Mouse (Mus musculus) MEL (cell line): ENCODE results near the gene Dntt. TPM values are rescaled to one million over a fixed set of nuclear protein-coding genes. Genes with fewer than 3 reads are reported as not detected.

ENCODE experiments used
- DNase-seq: peaks from one replicate; pipeline ENCODE4 v3.0.0; 2011; ENCODE audit warnings: low read depth, low spot score
- H3K27ac ChIP-seq: 2 replicates; pipeline ENCODE4 v1.5.1; 2012; ENCODE audit warnings: low read depth, mild to moderate bottlenecking, control low read depth, low read length, moderate library complexity; ENCODE audit not compliant: control insufficient read depth
- H3K27me3 ChIP-seq, 2 experiments: fragments of 150-350 bp in 1 of 2; sonication (generic) in 1 of 2; 2 replicates each; pipeline ENCODE4 v1.6.1; 2012; ENCODE audit warnings: low read length in 2 of 2, mild to moderate bottlenecking in 2 of 2, improper control_type of control experiment in 1 of 2, moderate library complexity in 1 of 2; ENCODE audit not compliant: insufficient read depth in 2 of 2, control insufficient read depth in 1 of 2
- H3K36me3 ChIP-seq, 2 experiments: 2 replicates each; pipeline ENCODE4 v1.6.1; 2012 to 2014; ENCODE audit warnings: low read length in 2 of 2, improper control_type of control experiment in 1 of 2, inconsistent platforms in 1 of 2, mild to moderate bottlenecking in 1 of 2; ENCODE audit not compliant: insufficient read depth in 2 of 2, control insufficient read depth in 1 of 2
- H3K4me1 ChIP-seq, 2 experiments: fragments of 150-350 bp in 1 of 2; sonication (generic) in 1 of 2; 2 replicates each; pipeline ENCODE4 v1.6.1; 2012; ENCODE audit warnings: low read length in 2 of 2, improper control_type of control experiment in 1 of 2, mild to moderate bottlenecking in 1 of 2; ENCODE audit not compliant: insufficient read depth in 2 of 2, control insufficient read depth in 1 of 2
- H3K4me3 ChIP-seq, 2 experiments: fragments of 150-350 bp in 1 of 2; sonication (generic) in 1 of 2; 2 replicates each; pipeline ENCODE4 v1.5.1; 2012; ENCODE audit warnings: low read depth in 2 of 2, low read length in 2 of 2, mild to moderate bottlenecking in 2 of 2, moderate library complexity in 2 of 2, control low read depth in 1 of 2, improper control_type of control experiment in 1 of 2; ENCODE audit not compliant: control insufficient read depth in 1 of 2, insufficient read depth in 1 of 2
- H3K79me2 ChIP-seq: 2 replicates; pipeline ENCODE4 v1.6.1; 2012; ENCODE audit warnings: mild to moderate bottlenecking, low read length, moderate library complexity; ENCODE audit not compliant: control insufficient read depth, poor library complexity, insufficient read depth
- H3K9ac ChIP-seq: 2 replicates; pipeline ENCODE4 v1.6.1; 2012; ENCODE audit warnings: low read depth, mild to moderate bottlenecking, control low read depth, low read length, moderate library complexity; ENCODE audit not compliant: control insufficient read depth, poor library complexity, severe bottlenecking
- H3K9me3 ChIP-seq: fragments of 150-350 bp; sonication (generic); replicated peaks from 2 replicates; pipeline ENCODE4 v1.6.1; 2012; ENCODE audit warnings: mild to moderate bottlenecking, low read length, improper control_type of control experiment, moderate library complexity; ENCODE audit not compliant: insufficient read depth
- E2F4 ChIP-seq: IDR thresholded peaks from 2 replicates; pipeline ENCODE4 v1.6.1; 2011; ENCODE audit warnings: low read depth, low read length, improper control_type of control experiment, borderline replicate concordance
- EP300 ChIP-seq, 2 experiments: IDR thresholded peaks; 2 replicates each; pipeline ENCODE4 v1.6.1; 2011; ENCODE audit warnings: improper control_type of control experiment in 2 of 2, low read length in 2 of 2, low read depth in 1 of 2, mild to moderate bottlenecking in 1 of 2
- MAX ChIP-seq: IDR thresholded peaks from 2 replicates; pipeline ENCODE4 v1.6.1; 2011; ENCODE audit warnings: low read length, improper control_type of control experiment
- MEF2A ChIP-seq: IDR thresholded peaks from 2 replicates; pipeline ENCODE4 v1.6.1; 2014; ENCODE audit warnings: low read depth, mild to moderate bottlenecking, inconsistent platforms, low read length, improper control_type of control experiment; ENCODE audit not compliant: poor library complexity, insufficient replicate concordance, severe bottlenecking; ENCODE audit errors: extremely low read depth
- MXI1 ChIP-seq: IDR thresholded peaks from 2 replicates; pipeline ENCODE4 v1.6.1; 2011; ENCODE audit warnings: mild to moderate bottlenecking, low read depth, low read length, improper control_type of control experiment
- MYB ChIP-seq: IDR thresholded peaks from 2 replicates; pipeline ENCODE4 v1.6.1; 2011; ENCODE audit warnings: mild to moderate bottlenecking, low read depth, low read length, improper control_type of control experiment
- MYC ChIP-seq: IDR thresholded peaks from 2 replicates; pipeline ENCODE4 v1.6.1; 2011; ENCODE audit warnings: low read depth, mild to moderate bottlenecking, low read length, improper control_type of control experiment, moderate library complexity
- POLR2A ChIP-seq, 2 experiments: IDR thresholded peaks; 2 replicates each; pipeline ENCODE4 v1.6.1; 2011 to 2012; ENCODE audit warnings: low read length in 2 of 2, mild to moderate bottlenecking in 2 of 2, control low read depth in 1 of 2, improper control_type of control experiment in 1 of 2, low read depth in 1 of 2, moderate library complexity in 1 of 2; ENCODE audit not compliant: control insufficient read depth in 1 of 2, insufficient read depth in 1 of 2, poor library complexity in 1 of 2
- RCOR1 ChIP-seq: IDR thresholded peaks from 2 replicates; pipeline ENCODE4 v1.6.1; 2012; ENCODE audit warnings: low read depth, mild to moderate bottlenecking, inconsistent platforms, low read length, improper control_type of control experiment
- SMC3 ChIP-seq: IDR thresholded peaks from 2 replicates; pipeline ENCODE4 v1.6.1; 2011; ENCODE audit warnings: low read depth, low read length, improper control_type of control experiment
- TBP ChIP-seq: IDR thresholded peaks from 2 replicates; pipeline ENCODE4 v1.8.0; 2011; ENCODE audit warnings: low read depth, low read length, improper control_type of control experiment
- TCF12 ChIP-seq: IDR thresholded peaks from 2 replicates; pipeline ENCODE4 v1.6.1; 2014; ENCODE audit warnings: low read depth, mild to moderate bottlenecking, inconsistent platforms, low read length, improper control_type of control experiment, moderate library complexity
- USF2 ChIP-seq, 2 experiments: IDR thresholded peaks; 2 replicates each; pipeline ENCODE4 v1.6.1; 2011 to 2012; ENCODE audit warnings: improper control_type of control experiment in 2 of 2, low read length in 2 of 2, borderline replicate concordance in 1 of 2, inconsistent platforms in 1 of 2, low read depth in 1 of 2, mild to moderate bottlenecking in 1 of 2; ENCODE audit not compliant: insufficient read depth in 1 of 2
- polyA plus RNA-seq, 2 experiments: library from polyadenylated mRNA; stranded (reverse) in 1 of 2; unstranded in 1 of 2; fragments of >175 nt in 1 of 2; fragments of >200 nt in 1 of 2; gene quantifications; 2 replicates each; pipeline versions ENCODE4 v1.2.1 to v1.2.4; 2012; ENCODE audit warnings: low replicate concordance in 2 of 2, low read depth in 1 of 2; ENCODE audit not compliant: insufficient read length in 2 of 2, insufficient read depth in 1 of 2, missing spikeins in 1 of 2
- total RNA-seq: library from RNA; depleted of rRNA; stranded (reverse); fragments of 300-350 nt; gene quantifications from 2 replicates; pipeline ENCODE4 v1.2.3, GENCODE M21; 2012

Gene Dntt
- total and polyA plus RNA-seq, 3 experiments = not detected

- no peaks in the 10 kb centered on the region for H3K9me3 ChIP-seq
- TF ChIP-seq MXI1 (no peak), TCF12 (no peak)
- peaks cover 0 to 3% of the 10 kb centered on the region in 2 experiments; a peak in 1 of 4 replicates for H3K36me3 ChIP-seq
- no peaks in the 10 kb centered on the region for H3K4me1 ChIP-seq
- no peaks in the 10 kb centered on the region for H3K79me2 ChIP-seq
- no peak for DNase-seq
- H3K4me3 ChIP-seq = no peak overlapping the region
- H3K27me3 ChIP-seq = peaks cover 4 to 6% of the 10 kb centered on the region in 2 experiments; a peak in 3 of 4 replicates
- no peak overlapping the region for H3K27ac ChIP-seq
- no peak overlapping the region for H3K9ac ChIP-seq
These were observed 6.9 kb downstream of the Dntt start for GRCm38 (mm10) chr19:41035809-41036551.

- TF ChIP-seq TBP (no peak), MYC (no peak), MYB (no peak), MEF2A (no peak), MAX (no peak), RCOR1 (no peak), USF2 (IDR thresholded peaks at IDR 0.05; ENCODE audit: borderline replicate concordance in 1 of 2, insufficient read depth in 1 of 2, low read depth in 1 of 2, low read length in 2 of 2) (no peak), E2F4 (no peak), POLR2A (IDR thresholded peaks at IDR 0.05; ENCODE audit: control insufficient read depth in 1 of 2, insufficient read depth in 1 of 2, low read depth in 1 of 2, low read length in 2 of 2, poor library complexity in 1 of 2) (no peak), EP300 (IDR thresholded peaks at IDR 0.05; ENCODE audit: low read depth in 1 of 2, low read length in 2 of 2) (no peak), SMC3 (no peak)
- Histone ChIP-seq H3K4me3 (no peak overlapping the region), H3K9ac (no peak overlapping the region), H3K36me3 (no peaks in the 10 kb centered on the region), H3K27me3 (peaks cover 0 to 4% of the 10 kb centered on the region in 2 experiments; a peak in 1 of 4 replicates), H3K27ac (no peak overlapping the region), H3K79me2 (no peaks in the 10 kb centered on the region), H3K9me3 (no peaks in the 10 kb centered on the region), H3K4me1 (no peaks in the 10 kb centered on the region)
- no peak for DNase-seq
These were observed 10.0 kb downstream of the Dntt start for GRCm38 (mm10) chr19:41039110-41039509.
